Mouse (Mus musculus): ENCODE data around the gene Shank1. TPM values are rescaled to one million over a fixed set of nuclear protein-coding genes. Genes with fewer than 3 reads are reported as not detected.

Gene Shank1
- polyA plus RNA-seq, 1 experiment: 4.2 TPM

- Histone ChIP-seq H3K4me3 (replicated peaks; ENCODE audit: control insufficient read depth, low read depth, low read length) (no peak overlapping the region), H3K4me1 (ENCODE audit: control insufficient read depth, insufficient read depth, low read length) (peaks cover 7% of the 10 kb centered on the region), H3K27ac (ENCODE audit: control insufficient read depth, insufficient read depth, low read depth, low read length, poor library complexity) (no peak overlapping the region)
- TF ChIP-seq POLR2A (IDR thresholded peaks at IDR 0.05; ENCODE audit: borderline replicate concordance, control insufficient read depth, low read depth, low read length) (no peak), CTCF (IDR thresholded peaks at IDR 0.05; ENCODE audit: control insufficient read depth, insufficient read depth, low read length) (peak; percentile 91)
- WGBS: 8% methylated on average over 3 of the region's 3 CpGs
Observed at GRCm38 (mm10) chr7:44398570-44398969, 88.5 kb downstream of the Shank1 start.

GRCm38 (mm10) chr7:44401673-44402072, 91.6 kb downstream of the Shank1 start:
- Histone ChIP-seq H3K4me3 (replicated peaks; ENCODE audit: control insufficient read depth, low read depth, low read length) (no peak overlapping the region), H3K27ac (ENCODE audit: control insufficient read depth, insufficient read depth, low read depth, low read length, poor library complexity) (no peak overlapping the region), H3K4me1 (ENCODE audit: control insufficient read depth, insufficient read depth, low read length) (peaks cover 7% of the 10 kb centered on the region)
- WGBS: 27% methylated on average over 6 of the region's 6 CpGs
- no peak for TF ChIP-seq POLR2A (IDR thresholded peaks at IDR 0.05; ENCODE audit: borderline replicate concordance, control insufficient read depth, low read depth, low read length)
- TF ChIP-seq CTCF (IDR thresholded peaks at IDR 0.05; ENCODE audit: control insufficient read depth, insufficient read depth, low read length): no peak

GRCm38 (mm10) chr7:44405346-44406014, 95.4 kb downstream of the Shank1 start:
- Histone ChIP-seq H3K4me3 (replicated peaks; ENCODE audit: control insufficient read depth, low read depth, low read length) (peak overlapping the region; percentile 59), H3K4me1 (ENCODE audit: control insufficient read depth, insufficient read depth, low read length) (peaks cover 3% of the 10 kb centered on the region), H3K27ac (ENCODE audit: control insufficient read depth, insufficient read depth, low read depth, low read length, poor library complexity) (no peak overlapping the region)
- WGBS: 2% methylated on average over 27 of the region's 27 CpGs
- TF ChIP-seq POLR2A (IDR thresholded peaks at IDR 0.05; ENCODE audit: borderline replicate concordance, control insufficient read depth, low read depth, low read length) (0 out of 2 replicates have a peak, but pooled peaks have one; percentile 24), CTCF (IDR thresholded peaks at IDR 0.05; ENCODE audit: control insufficient read depth, insufficient read depth, low read length) (no peak)

- peak overlapping the region; percentile 59 for H3K4me3 ChIP-seq (replicated peaks; ENCODE audit: control insufficient read depth, low read depth, low read length)
- 5% methylated on average over 5 of the region's 5 CpGs for WGBS
Observed at GRCm38 (mm10) chr7:44406015-44406355, 95.9 kb downstream of the Shank1 start.

More at GRCm38 (mm10) chr7:44406015-44406355, 95.9 kb downstream of the Shank1 start:
- H3K4me1 ChIP-seq (ENCODE audit: control insufficient read depth, insufficient read depth, low read length): peaks cover 2% of the 10 kb centered on the region
- TF ChIP-seq CTCF (IDR thresholded peaks at IDR 0.05; ENCODE audit: control insufficient read depth, insufficient read depth, low read length) (no peak), POLR2A (IDR thresholded peaks at IDR 0.05; ENCODE audit: borderline replicate concordance, control insufficient read depth, low read depth, low read length) (no peak)
- H3K27ac ChIP-seq (ENCODE audit: control insufficient read depth, insufficient read depth, low read depth, low read length, poor library complexity): no peak overlapping the region

Other genes with a start within 250 kb of the Shank1 start
- gene Klk1b21, start 207.9 kb upstream of the Shank1 start, polyA plus RNA-seq (2011; ENCODE audit: insufficient read depth, insufficient read length, low replicate concordance, missing spikeins): not detected in 2 replicates
- not detected in 2 replicates for gene Klk1b22, start 197.6 kb upstream of the Shank1 start, polyA plus RNA-seq (2011; ENCODE audit: insufficient read depth, insufficient read length, low replicate concordance, missing spikeins)
- gene Klk1b16, start 173.5 kb upstream of the Shank1 start, polyA plus RNA-seq (2011; ENCODE audit: insufficient read depth, insufficient read length, low replicate concordance, missing spikeins): not detected in 2 replicates
- gene Klk1b24, start 122.0 kb upstream of the Shank1 start, polyA plus RNA-seq (2011; ENCODE audit: insufficient read depth, insufficient read length, low replicate concordance, missing spikeins): not detected in 2 replicates
- gene Klk1b3, start 112.1 kb upstream of the Shank1 start, polyA plus RNA-seq (2011; ENCODE audit: insufficient read depth, insufficient read length, low replicate concordance, missing spikeins): not detected in 2 replicates
- gene Klk1b4, start 102.8 kb upstream of the Shank1 start, polyA plus RNA-seq (2011; ENCODE audit: insufficient read depth, insufficient read length, low replicate concordance, missing spikeins): not detected in 2 replicates
- not detected in 2 replicates for gene Klk1b5, start 94.3 kb upstream of the Shank1 start, polyA plus RNA-seq (2011; ENCODE audit: insufficient read depth, insufficient read length, low replicate concordance, missing spikeins)
- gene Klk1, start 84.9 kb upstream of the Shank1 start, polyA plus RNA-seq (2011; ENCODE audit: insufficient read depth, insufficient read length, low replicate concordance, missing spikeins): 2.4 and 17.2 TPM in 2 replicates
- not detected in 2 replicates for gene Gm36864, start 74.1 kb upstream of the Shank1 start, polyA plus RNA-seq (2011; ENCODE audit: insufficient read depth, insufficient read length, low replicate concordance, missing spikeins)
- gene 1700028J19Rik, start 63.6 kb upstream of the Shank1 start, polyA plus RNA-seq (2011; ENCODE audit: insufficient read depth, insufficient read length, low replicate concordance, missing spikeins): 2.0 TPM in 1 of 2 replicates, not detected in the other
- gene 2410002F23Rik, start 63.5 kb upstream of the Shank1 start, polyA plus RNA-seq (2011; ENCODE audit: insufficient read depth, insufficient read length, low replicate concordance, missing spikeins): 45.1 and 74.8 TPM in 2 replicates
- gene Acp4, start 52.9 kb upstream of the Shank1 start, polyA plus RNA-seq (2011; ENCODE audit: insufficient read depth, insufficient read length, low replicate concordance, missing spikeins): not detected in 2 replicates
- gene Gm15517, start 48.8 kb upstream of the Shank1 start, polyA plus RNA-seq (2011; ENCODE audit: insufficient read depth, insufficient read length, low replicate concordance, missing spikeins): not detected in 2 replicates
- 0.75 and 1.8 TPM in 2 replicates for gene Clec11a, start 3.4 kb upstream of the Shank1 start, polyA plus RNA-seq (2011; ENCODE audit: insufficient read depth, insufficient read length, low replicate concordance, missing spikeins)
- gene Syt3, start 73.8 kb downstream of the Shank1 start, polyA plus RNA-seq (2011; ENCODE audit: insufficient read depth, insufficient read length, low replicate concordance, missing spikeins): not detected in 2 replicates
- gene 1700008O03Rik, start 75.6 kb downstream of the Shank1 start, polyA plus RNA-seq (2011; ENCODE audit: insufficient read depth, insufficient read length, low replicate concordance, missing spikeins): not detected in 2 replicates
- gene Lrrc4b, start 118.8 kb downstream of the Shank1 start, polyA plus RNA-seq (2011; ENCODE audit: insufficient read depth, insufficient read length, low replicate concordance, missing spikeins): 0.92 TPM in 1 of 2 replicates, not detected in the other
- not detected in 2 replicates for gene Aspdh, start 155.1 kb downstream of the Shank1 start, polyA plus RNA-seq (2011; ENCODE audit: insufficient read depth, insufficient read length, low replicate concordance, missing spikeins)
- 128 and 154 TPM in 2 replicates for gene Josd2, start 157.7 kb downstream of the Shank1 start, polyA plus RNA-seq (2011; ENCODE audit: insufficient read depth, insufficient read length, low replicate concordance, missing spikeins)
- 41.8 and 58.8 TPM in 2 replicates for gene Emc10, start 186.3 kb downstream of the Shank1 start, polyA plus RNA-seq (2011; ENCODE audit: insufficient read depth, insufficient read length, low replicate concordance, missing spikeins)
- gene Fam71e1, start 186.3 kb downstream of the Shank1 start, polyA plus RNA-seq (2011; ENCODE audit: insufficient read depth, insufficient read length, low replicate concordance, missing spikeins): 4.6 and 5.0 TPM in 2 replicates
- gene Mybpc2, start 214.4 kb downstream of the Shank1 start, polyA plus RNA-seq (2011; ENCODE audit: insufficient read depth, insufficient read length, low replicate concordance, missing spikeins): 1.5 and 5.4 TPM in 2 replicates
- 25.0 and 55.6 TPM in 2 replicates for gene Spib, start 221.8 kb downstream of the Shank1 start, polyA plus RNA-seq (2011; ENCODE audit: insufficient read depth, insufficient read length, low replicate concordance, missing spikeins)
- gene Pold1, start 238.6 kb downstream of the Shank1 start, polyA plus RNA-seq (2011; ENCODE audit: insufficient read depth, insufficient read length, low replicate concordance, missing spikeins): 147 and 216 TPM in 2 replicates
- gene Nr1h2, start 243.7 kb downstream of the Shank1 start, polyA plus RNA-seq (2011; ENCODE audit: insufficient read depth, insufficient read length, low replicate concordance, missing spikeins): 87.8 and 123 TPM in 2 replicates

All from bone marrow, adult 2 months (tissue).